Mouse (Mus musculus) CH12.LX (cell line): Measurements from ENCODE around the gene Bicdl1. TPM values are rescaled to one million over a fixed set of nuclear protein-coding genes. Genes with fewer than 3 reads are reported as not detected.

ENCODE experiments used
- DNase-seq: peaks from one replicate; pipeline ENCODE4 v3.0.0-alpha.2; 2013; ENCODE audit errors: extremely low read depth
- H3K27ac ChIP-seq: 2 replicates; pipeline ENCODE4 v1.5.1; 2012; ENCODE audit warnings: low read depth, mild to moderate bottlenecking, control low read depth, moderate library complexity; ENCODE audit not compliant: insufficient read depth
- H3K27me3 ChIP-seq: replicated peaks from 2 replicates; pipeline ENCODE3; 2012; ENCODE audit warnings: inconsistent platforms
- H3K36me3 ChIP-seq, 2 experiments: replicated peaks in 1 of 2; 2 replicates each; pipeline versions ENCODE3 to v1.6.1; 2012; ENCODE audit warnings: inconsistent platforms in 1 of 2, low read length in 1 of 2, mild to moderate bottlenecking in 1 of 2, mixed read lengths in 1 of 2, moderate library complexity in 1 of 2; ENCODE audit not compliant: control insufficient read depth in 1 of 2, insufficient read depth in 1 of 2
- H3K4me1 ChIP-seq, 2 experiments: 2 replicates each; pipeline ENCODE4 v1.6.1; 2012; ENCODE audit warnings: inconsistent platforms in 1 of 2, moderate library complexity in 1 of 2; ENCODE audit not compliant: insufficient read depth in 2 of 2, control insufficient read depth in 1 of 2
- H3K4me2 ChIP-seq: 2 replicates; pipeline ENCODE4 v1.6.1; 2012; ENCODE audit warnings: low read depth, mild to moderate bottlenecking, control low read depth; ENCODE audit not compliant: poor library complexity, insufficient read depth, severe bottlenecking
- H3K4me3 ChIP-seq, 3 experiments: fragments of 150-350 bp in 1 of 3; sonication (generic) in 1 of 3; replicated peaks in 1 of 3; 2 replicates each; pipeline versions ENCODE3 to v1.5.1; 2011 to 2012; ENCODE audit warnings: low read depth in 2 of 3, low read length in 2 of 3, mild to moderate bottlenecking in 2 of 3, moderate library complexity in 2 of 3, control low read depth in 1 of 3, improper control_type of control experiment in 1 of 3, inconsistent platforms in 1 of 3, mixed read lengths in 1 of 3; ENCODE audit not compliant: poor library complexity in 1 of 3
- H3K79me2 ChIP-seq: replicated peaks from 2 replicates; pipeline ENCODE4 v1.6.1; 2012; ENCODE audit warnings: mild to moderate bottlenecking, moderate library complexity; ENCODE audit not compliant: control insufficient read depth, poor library complexity, insufficient read depth, severe bottlenecking; ENCODE audit errors: extremely low read depth
- H3K9ac ChIP-seq: 2 replicates; pipeline ENCODE4 v1.6.1; 2012; ENCODE audit warnings: low read depth, mild to moderate bottlenecking, control low read depth, moderate library complexity; ENCODE audit not compliant: insufficient read depth
- H3K9me3 ChIP-seq: replicated peaks from 2 replicates; pipeline ENCODE3; 2012; ENCODE audit warnings: low read length, inconsistent platforms, mixed read lengths
- BHLHE40 ChIP-seq: IDR thresholded peaks from 2 replicates; pipeline ENCODE4 v1.6.1; 2011; ENCODE audit warnings: mild to moderate bottlenecking, low read depth, low read length, improper control_type of control experiment
- CHD1 ChIP-seq: IDR thresholded peaks from 2 replicates; pipeline ENCODE4 v1.6.1; 2012; ENCODE audit warnings: low read depth, low read length, improper control_type of control experiment, inconsistent platforms
- CHD2 ChIP-seq: IDR thresholded peaks from 2 replicates; pipeline ENCODE4 v1.6.1; 2011; ENCODE audit warnings: low read length, improper control_type of control experiment
- E2F4 ChIP-seq: IDR thresholded peaks from 2 replicates; pipeline ENCODE4 v1.6.1; 2011; ENCODE audit warnings: low read depth, low read length, improper control_type of control experiment; ENCODE audit not compliant: insufficient replicate concordance
- ELF1 ChIP-seq: IDR thresholded peaks from 2 replicates; pipeline ENCODE4 v1.6.1; 2014; ENCODE audit warnings: low read depth, mild to moderate bottlenecking, inconsistent platforms, low read length, improper control_type of control experiment
- EP300 ChIP-seq: IDR thresholded peaks from 2 replicates; pipeline ENCODE4 v1.6.1; 2011; ENCODE audit warnings: low read length, improper control_type of control experiment
- ETS1 ChIP-seq: conservative IDR thresholded peaks from 2 replicates; pipeline ENCODE4 v1.6.1; 2012; ENCODE audit warnings: low read depth, mild to moderate bottlenecking, inconsistent platforms, low read length, improper control_type of control experiment, moderate library complexity
- HCFC1 ChIP-seq: IDR thresholded peaks from 2 replicates; pipeline ENCODE4 v1.6.1; 2012; ENCODE audit warnings: low read depth, mild to moderate bottlenecking, inconsistent platforms, low read length, improper control_type of control experiment
- JUN ChIP-seq: IDR thresholded peaks from 2 replicates; pipeline ENCODE4 v1.6.1; 2011; ENCODE audit warnings: low read depth, mild to moderate bottlenecking, low read length, improper control_type of control experiment, moderate library complexity; ENCODE audit not compliant: insufficient read depth
- JUND ChIP-seq: conservative IDR thresholded peaks from 2 replicates; pipeline ENCODE4 v1.6.1; 2011; ENCODE audit warnings: low read depth, low read length, improper control_type of control experiment
- MAFK ChIP-seq: IDR thresholded peaks from 2 replicates; pipeline ENCODE4 v1.6.1; 2011; ENCODE audit warnings: low read length, improper control_type of control experiment; ENCODE audit not compliant: insufficient replicate concordance
- MAX ChIP-seq: IDR thresholded peaks from 2 replicates; pipeline ENCODE4 v1.6.1; 2011; ENCODE audit warnings: low read length, improper control_type of control experiment
- MAZ ChIP-seq: IDR thresholded peaks from 2 replicates; pipeline ENCODE4 v1.6.1; 2012; ENCODE audit warnings: low read depth, mild to moderate bottlenecking, inconsistent platforms, low read length, improper control_type of control experiment, moderate library complexity
- MEF2A ChIP-seq: IDR thresholded peaks from 2 replicates; pipeline ENCODE4 v1.6.1; 2014; ENCODE audit warnings: low read depth, mild to moderate bottlenecking, inconsistent platforms, low read length, improper control_type of control experiment, borderline replicate concordance
- NRF1 ChIP-seq: IDR thresholded peaks from 2 replicates; pipeline ENCODE4 v1.6.1; 2014; ENCODE audit warnings: low read depth, mild to moderate bottlenecking, inconsistent platforms, low read length, improper control_type of control experiment, moderate library complexity
- PAX5 ChIP-seq: IDR thresholded peaks from 2 replicates; pipeline ENCODE4 v1.6.1; 2012; ENCODE audit warnings: low read length, inconsistent platforms, mixed read lengths
- POLR2A ChIP-seq: IDR thresholded peaks from 2 replicates; pipeline ENCODE4 v1.6.1; 2011; ENCODE audit warnings: low read depth, mild to moderate bottlenecking, improper control_type of control experiment, low read length
- POLR2AphosphoS2 ChIP-seq: IDR thresholded peaks from 2 replicates; pipeline ENCODE4 v1.6.1; 2011; ENCODE audit warnings: low read depth, low read length, improper control_type of control experiment
- RAD21 ChIP-seq: IDR thresholded peaks from 2 replicates; pipeline ENCODE4 v1.6.1; 2011; ENCODE audit warnings: low read depth, mild to moderate bottlenecking, low read length, improper control_type of control experiment, moderate library complexity
- RCOR1 ChIP-seq: conservative IDR thresholded peaks from 2 replicates; pipeline ENCODE4 v1.6.1; 2012; ENCODE audit warnings: low read depth, mild to moderate bottlenecking, inconsistent platforms, low read length, improper control_type of control experiment
- SMC3 ChIP-seq: IDR thresholded peaks from 2 replicates; pipeline ENCODE4 v1.6.1; 2011; ENCODE audit warnings: low read depth, low read length, improper control_type of control experiment
- TBP ChIP-seq: conservative IDR thresholded peaks from 2 replicates; pipeline ENCODE4 v1.6.1; 2011; ENCODE audit warnings: low read depth, low read length, improper control_type of control experiment
- UBTF ChIP-seq: IDR thresholded peaks from 2 replicates; pipeline ENCODE4 v1.6.1; 2012; ENCODE audit warnings: low read depth, mild to moderate bottlenecking, inconsistent platforms, low read length, improper control_type of control experiment, moderate library complexity
- USF1 ChIP-seq: IDR thresholded peaks from 2 replicates; pipeline ENCODE4 v1.6.1; 2014; ENCODE audit warnings: low read depth, mild to moderate bottlenecking, inconsistent platforms, low read length, improper control_type of control experiment
- USF2 ChIP-seq: conservative IDR thresholded peaks from 2 replicates; pipeline ENCODE4 v1.6.1; 2011; ENCODE audit warnings: low read depth, low read length, improper control_type of control experiment
- ZMIZ1 ChIP-seq: IDR thresholded peaks from 2 replicates; pipeline ENCODE4 v1.6.1; 2012; ENCODE audit warnings: low read depth, mild to moderate bottlenecking, inconsistent platforms, low read length, improper control_type of control experiment
- ZNF384 ChIP-seq: IDR thresholded peaks from 2 replicates; pipeline ENCODE4 v1.6.1; 2012; ENCODE audit warnings: low read depth, low read length, improper control_type of control experiment, inconsistent platforms
- dilution Hi-C: fragments of 300-500 bp; cut with MboI; formaldehyde crosslinking; loops from 2 replicates; pipeline ENCODE4 v1.14.3; 2020; ENCODE audit warnings: low sequenced_read_pairs; ENCODE audit not compliant: extremely low pct_unique_long_range_greater_than_20kb, extremely low pct_ligation_motif_present
- in situ Hi-C: fragments of 300-500 bp; cut with MboI; formaldehyde crosslinking; loops from 3 replicates; pipeline ENCODE4 v1.14.3; 2019; ENCODE audit warnings: low sequenced_read_pairs, low pct_ligation_motif_present, low pct_unique_long_range_greater_than_20kb, mixed read lengths
- polyA plus RNA-seq: library from polyadenylated mRNA; unstranded; fragments of >175 nt; gene quantifications from 2 replicates; pipeline ENCODE4 v1.2.1, GENCODE M21; 2012; ENCODE audit warnings: low read depth; ENCODE audit not compliant: insufficient read length
- total RNA-seq, 2 experiments: library from RNA; depleted of rRNA; stranded (reverse); fragments of 300-350 nt in 1 of 2; fragments of >200 nt in 1 of 2; gene quantifications; 2 replicates each; pipeline ENCODE4 v1.2.3; 2012 to 2014

The Bicdl1 gene
- total and polyA plus RNA-seq, 3 experiments, result 1.9 to 3.5 (median 2.3) TPM

- dilution Hi-C loops, result no loop called here
- no peak overlapping the region for H3K4me2 ChIP-seq
- no peak overlapping the region for H3K4me3 ChIP-seq
- H3K36me3 ChIP-seq, result no peaks in the 10 kb centered on the region
- TF ChIP-seq HCFC1, result no peak
- TF ChIP-seq ELF1, result no peak
- TF ChIP-seq PAX5, result no peak
- no peak for TF ChIP-seq JUND
- peak; percentile 86 for TF ChIP-seq MAFK
- TF ChIP-seq RCOR1, result no peak
- TF ChIP-seq RAD21, result no peak
- no peak for TF ChIP-seq EP300
- TF ChIP-seq ZNF384, result no peak
- no peaks in the 10 kb centered on the region for H3K79me2 ChIP-seq
- no peaks in the 10 kb centered on the region for H3K9me3 ChIP-seq
- in situ Hi-C loops, result no loop called here
- no peaks in the 10 kb centered on the region for H3K27me3 ChIP-seq
- H3K4me1 ChIP-seq, result peaks cover 4 to 15% of the 10 kb centered on the region in 2 experiments; a peak in 3 of 4 replicates
- H3K9ac ChIP-seq, result no peak overlapping the region
- no peak for DNase-seq
- H3K27ac ChIP-seq, result no peak overlapping the region
These were observed 73.1 kb downstream of the Bicdl1 start for GRCm38 (mm10) chr5:115658352-115658751.

GRCm38 (mm10) chr5:115657234-115657633 is 74.2 kb downstream of the Bicdl1 start:
- no peak overlapping the region for H3K4me3 ChIP-seq
- H3K79me2 ChIP-seq, result no peaks in the 10 kb centered on the region

More at GRCm38 (mm10) chr5:115657234-115657633, 74.2 kb downstream of the Bicdl1 start:
- no peaks in the 10 kb centered on the region for H3K9me3 ChIP-seq
- H3K36me3 ChIP-seq, result no peaks in the 10 kb centered on the region
- H3K27me3 ChIP-seq, result no peaks in the 10 kb centered on the region
- no peak overlapping the region for H3K27ac ChIP-seq
- in situ Hi-C loops, result no loop called here
- no peak for DNase-seq
- TF ChIP-seq SMC3 (no peak), BHLHE40 (no peak), NRF1 (no peak), UBTF (no peak), E2F4 (no peak), ZNF384 (no peak), CHD2 (no peak), POLR2A (no peak), ETS1 (no peak), USF1 (no peak), TBP (no peak), MEF2A (no peak), CHD1 (no peak), POLR2AphosphoS2 (no peak), ZMIZ1 (no peak), MAX (no peak), USF2 (no peak), PAX5 (no peak), JUN (no peak), MAZ (no peak)
- H3K4me1 ChIP-seq, result peaks cover 2 to 18% of the 10 kb centered on the region in 2 experiments; a peak in 3 of 4 replicates
- H3K9ac ChIP-seq, result no peak overlapping the region
- no peak overlapping the region for H3K4me2 ChIP-seq
- dilution Hi-C loops, result no loop called here
